Mouse (Mus musculus) spleen, adult 18-20 months (tissue): Measurements from ENCODE around the gene Dvl1.

Experiments used
- DNase-seq, 2 experiments: peaks; one replicate each; pipeline ENCODE4 v3.0.0; 2022; ENCODE audit warnings: mixed read lengths in 2 of 2

Dvl1 gene

GRCm38 (mm10) chr4:155846871-155847578 lies at the start of gene Dvl1:
Gene Dvl1 (plus strand): TSS chr4:155847402.
- DNase-seq, result peak; percentile 89 to 97

DNA sequence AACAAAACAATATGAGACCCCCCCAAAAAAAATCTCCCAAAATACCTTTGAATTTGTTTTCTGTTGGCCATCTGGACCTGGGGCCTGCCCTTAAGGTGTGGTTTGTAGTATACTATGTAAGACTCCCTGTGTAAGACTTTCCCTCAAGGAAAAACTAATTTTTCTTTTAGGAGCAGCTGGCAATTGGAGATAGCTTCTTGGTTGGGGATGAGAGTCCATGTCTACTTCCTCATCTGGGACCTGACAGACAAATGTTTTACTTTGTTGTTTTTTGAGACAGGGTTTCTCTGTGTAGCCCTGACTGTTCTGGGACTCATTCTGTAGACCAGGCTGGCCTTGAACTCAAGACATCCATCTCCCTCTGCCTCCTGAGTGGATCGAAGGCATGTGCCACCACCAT lies 45.1 kb upstream of the Dvl1 start:
- DNase-seq, result no peak

DNA sequence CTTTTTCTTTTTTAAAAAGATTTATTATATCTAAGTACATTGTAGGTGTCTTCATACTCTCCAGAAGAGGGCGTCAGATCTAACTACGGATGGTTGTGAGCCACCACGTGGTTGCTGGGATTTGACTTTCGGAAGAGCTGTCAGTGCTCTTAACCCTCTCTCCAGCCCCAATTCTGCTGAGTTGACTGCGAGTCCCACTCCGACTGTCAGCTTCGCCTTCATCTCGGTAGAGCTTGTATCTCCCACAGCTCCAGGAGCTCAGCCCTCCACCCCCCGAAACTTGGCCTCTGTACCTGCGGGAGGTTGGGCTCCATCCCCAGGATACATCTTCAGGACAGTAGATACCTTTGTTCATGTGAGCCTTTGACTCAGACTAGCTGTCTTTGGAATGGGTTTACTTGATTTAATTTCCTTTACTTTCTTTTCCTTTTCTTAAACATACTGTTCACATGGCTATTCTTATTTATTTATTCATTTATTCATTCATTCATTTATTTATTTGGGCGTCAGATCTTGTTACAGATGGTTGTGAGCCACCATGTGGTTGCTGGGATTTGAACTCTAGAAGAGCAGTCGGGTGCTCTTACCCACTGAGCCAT lies 44.4 kb upstream of the Dvl1 start, which contains the start of gene Mrpl20:
TSS of gene Mrpl20 (plus strand) at position 138 of the 599 bp plus-strand sequence.
- no peak for DNase-seq

- peak; percentile 88 to 96 for DNase-seq
Measured at GRCm38 (mm10) chr4:155803340-155804041, 43.7 kb upstream of the Dvl1 start.

- DNase-seq, result no peak
Measured at GRCm38 (mm10) chr4:155807841-155808240, 39.4 kb upstream of the Dvl1 start.

- peak; percentile 84 to 90 for DNase-seq
Measured at GRCm38 (mm10) chr4:155811929-155812664, 35.1 kb upstream of the Dvl1 start, which contains the start of gene Ccnl2. Gene Ccnl2 (plus strand): TSS chr4:155812489.

DNA sequence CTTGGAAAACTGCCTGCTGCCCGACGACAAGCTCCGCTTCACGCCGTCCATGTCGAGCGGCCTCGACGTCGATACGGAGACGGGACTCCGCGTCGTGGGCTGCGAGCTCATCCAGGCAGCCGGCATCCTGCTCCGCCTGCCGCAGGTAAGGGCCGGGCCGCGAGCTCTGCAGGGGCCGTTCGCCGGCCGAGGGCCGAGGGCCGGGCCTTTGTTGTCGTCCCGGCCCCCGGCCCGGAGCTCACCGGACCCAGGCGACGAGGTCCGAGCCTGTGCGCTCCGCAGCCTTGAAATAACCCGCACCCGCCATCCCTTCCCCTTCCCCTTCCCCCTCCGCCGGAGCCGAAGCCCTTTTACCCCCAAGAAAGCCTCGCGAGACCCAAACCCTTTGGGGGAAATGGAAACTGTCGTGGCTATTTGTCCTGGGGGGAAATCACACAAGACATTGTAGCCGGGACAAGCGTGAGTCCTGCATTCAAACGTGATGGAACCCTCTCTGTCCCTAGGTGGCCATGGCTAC lies 34.5 kb upstream of the Dvl1 start:
- DNase-seq, result no peak

- no peak for DNase-seq
Measured at GRCm38 (mm10) chr4:155817533-155817932, 29.7 kb upstream of the Dvl1 start.

- DNase-seq, result no peak
Measured at GRCm38 (mm10) chr4:155821025-155821424, 26.2 kb upstream of the Dvl1 start.

GRCm38 (mm10) chr4:155823443-155823842 lies 23.8 kb upstream of the Dvl1 start:
- DNase-seq, result no peak

GRCm38 (mm10) chr4:155829866-155830265 lies 17.3 kb upstream of the Dvl1 start:
- no peak for DNase-seq

GRCm38 (mm10) chr4:155830596-155830995 lies 16.6 kb upstream of the Dvl1 start:
- DNase-seq, result no peak

GRCm38 (mm10) chr4:155831205-155831766 lies 15.9 kb upstream of the Dvl1 start, which contains the start of gene Aurkaip1:
Gene Aurkaip1 (plus strand): TSS chr4:155831272.
- peak; percentile 93 to 94 for DNase-seq

DNA sequence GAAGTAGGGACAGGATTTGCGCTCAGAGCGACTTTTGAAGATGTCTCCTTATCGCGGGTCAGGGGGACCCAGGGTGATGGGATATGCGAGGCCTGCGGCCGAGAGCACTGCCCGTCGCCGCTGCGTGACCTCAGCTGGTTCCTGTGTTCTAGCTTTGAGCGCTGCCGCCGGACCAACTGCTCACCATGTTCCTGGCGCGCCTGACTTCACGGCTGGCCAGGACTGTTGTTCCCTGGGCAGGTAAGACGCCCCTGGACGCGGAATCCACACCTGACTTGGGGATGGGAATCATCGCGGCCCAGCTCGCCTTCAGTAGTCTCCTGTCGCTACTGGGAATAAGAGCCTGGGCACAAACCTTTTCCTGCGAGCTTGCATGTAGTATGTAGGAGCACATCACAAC lies 15.4 kb upstream of the Dvl1 start:
- DNase-seq, result no peak

- DNase-seq, result no peak
Measured at GRCm38 (mm10) chr4:155832321-155832720, 14.9 kb upstream of the Dvl1 start.

- DNase-seq, result no peak
Measured at GRCm38 (mm10) chr4:155833234-155833633, 14.0 kb upstream of the Dvl1 start.

DNA sequence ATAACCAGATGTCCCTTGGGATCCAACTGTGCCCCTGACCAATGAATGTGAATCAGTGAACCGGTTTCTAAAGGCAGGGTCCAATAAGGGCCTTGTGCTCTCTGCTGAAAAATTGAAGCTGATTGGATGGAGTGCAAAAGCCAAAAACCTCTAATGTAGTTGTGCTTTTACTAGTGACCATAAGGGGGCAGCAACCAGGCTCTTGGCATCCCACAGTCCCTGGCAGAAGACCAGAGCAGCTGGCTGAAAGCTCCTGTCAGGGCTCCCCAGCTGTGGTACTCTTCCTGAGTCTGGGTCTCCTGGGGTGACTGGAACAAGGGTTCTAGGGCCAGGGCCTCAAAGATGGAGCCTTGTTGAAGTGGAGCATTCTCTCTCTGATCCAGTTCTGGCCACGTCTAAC lies 13.4 kb upstream of the Dvl1 start:
- DNase-seq, result peak; percentile 30 to 46

- DNase-seq, result no peak
Measured at GRCm38 (mm10) chr4:155837404-155838010, 9.7 kb upstream of the Dvl1 start.

- DNase-seq, result no peak
Measured at GRCm38 (mm10) chr4:155838187-155839153, 8.7 kb upstream of the Dvl1 start.

- peak; percentile 22 to 33 for DNase-seq
Measured at GRCm38 (mm10) chr4:155839483-155839910, 7.7 kb upstream of the Dvl1 start, which contains the start of gene Mxra8. Gene Mxra8 (plus strand): TSS chr4:155839680.
